Mouse (Mus musculus) kidney, adult 18-20 months (tissue): ENCODE data around the gene Pknox2.

Source experiments
- DNase-seq: peaks from one replicate; pipeline ENCODE4 v3.0.0; 2021

The Pknox2 gene

DNA sequence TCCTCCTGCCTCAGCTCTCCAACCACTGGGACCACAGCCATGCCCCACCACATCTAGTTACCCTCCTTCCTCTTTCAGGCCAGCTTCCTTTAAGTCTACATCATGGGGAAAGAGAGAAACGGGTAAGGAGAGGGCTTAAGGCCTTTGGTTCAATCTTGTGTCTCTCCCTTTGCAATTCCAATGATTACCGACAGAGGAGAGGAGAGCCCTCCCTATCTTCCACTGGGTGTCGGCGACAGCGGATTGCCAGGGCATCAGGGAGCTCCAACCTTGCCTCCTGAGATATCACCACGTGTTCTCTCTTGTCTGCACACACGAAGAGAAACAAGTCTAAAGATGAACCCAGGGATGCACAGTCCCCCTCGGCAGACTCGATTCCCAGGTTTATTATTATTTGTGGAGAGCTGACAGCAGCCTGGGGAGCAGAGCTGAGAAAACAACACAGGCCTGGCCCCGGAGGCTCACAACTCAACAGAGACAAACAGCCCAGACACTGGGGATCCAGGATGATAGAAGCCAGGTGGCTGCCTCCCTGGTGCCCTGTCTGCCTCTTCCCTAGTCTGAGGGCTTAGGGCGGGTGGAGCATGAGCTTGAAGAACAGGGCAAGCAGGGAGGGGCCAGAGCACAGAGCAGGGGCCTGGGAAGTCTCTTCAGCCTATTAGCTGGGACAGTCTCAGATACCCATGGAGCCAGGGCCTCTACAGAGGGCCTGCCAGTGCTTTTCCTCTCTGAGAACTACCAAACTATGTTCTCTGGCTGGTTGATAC, 170.4 kb downstream of the Pknox2 start:
- no peak for DNase-seq

DNA sequence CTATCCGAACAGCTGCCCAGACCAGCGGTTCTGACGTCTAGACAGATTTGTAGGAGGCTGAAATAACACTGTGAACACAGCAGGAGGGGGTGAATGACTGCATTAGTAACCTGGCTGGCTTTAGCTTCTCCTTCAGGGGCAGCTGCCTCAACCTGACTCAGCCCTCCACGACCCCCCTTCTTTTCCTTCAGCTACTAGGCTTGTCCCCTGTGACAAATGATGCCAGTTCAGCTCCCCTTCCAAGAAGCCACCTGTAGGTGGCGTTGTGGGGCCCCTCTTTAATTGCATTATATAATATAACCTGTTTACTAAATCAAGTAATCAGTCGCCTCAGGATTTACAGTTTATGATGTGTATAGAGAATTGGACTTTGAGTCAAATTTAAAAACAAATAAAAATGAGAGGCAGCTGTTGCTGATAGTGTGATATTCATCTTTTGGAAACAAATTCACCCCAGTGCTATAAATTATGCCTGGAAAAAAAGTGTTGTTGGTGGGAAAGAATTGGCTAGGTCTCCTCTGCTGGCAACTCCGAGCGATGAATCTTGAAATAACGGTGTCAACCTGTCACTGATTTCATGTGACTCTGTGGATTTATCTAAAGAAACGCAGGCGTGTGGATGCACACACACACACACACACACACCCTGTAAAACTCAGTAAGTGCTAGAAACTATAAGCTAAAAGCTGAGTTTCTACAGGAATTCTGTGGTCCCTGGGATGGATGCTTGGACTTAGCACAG, 173.6 kb downstream of the Pknox2 start:
- DNase-seq, result no peak

DNA sequence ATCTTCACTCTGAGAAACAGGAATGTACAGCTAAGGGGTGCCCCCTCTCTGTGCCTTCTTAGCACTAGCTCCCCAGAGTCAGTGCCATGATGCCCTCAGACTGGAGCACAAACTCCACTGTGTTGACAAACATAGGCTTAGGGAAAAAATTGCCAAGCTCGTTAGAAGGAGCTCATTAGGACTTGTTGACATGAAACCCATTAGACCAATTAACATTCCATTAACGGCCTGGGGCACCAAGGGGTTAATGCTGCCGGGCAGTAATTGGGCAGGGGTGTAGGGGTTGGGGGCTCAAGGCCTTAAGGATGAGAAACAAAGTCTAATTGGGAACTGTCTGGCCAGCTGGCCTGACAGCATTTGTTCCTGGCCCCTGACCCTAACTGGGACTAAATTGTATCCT, 175.1 kb downstream of the Pknox2 start:
- no peak for DNase-seq

DNA sequence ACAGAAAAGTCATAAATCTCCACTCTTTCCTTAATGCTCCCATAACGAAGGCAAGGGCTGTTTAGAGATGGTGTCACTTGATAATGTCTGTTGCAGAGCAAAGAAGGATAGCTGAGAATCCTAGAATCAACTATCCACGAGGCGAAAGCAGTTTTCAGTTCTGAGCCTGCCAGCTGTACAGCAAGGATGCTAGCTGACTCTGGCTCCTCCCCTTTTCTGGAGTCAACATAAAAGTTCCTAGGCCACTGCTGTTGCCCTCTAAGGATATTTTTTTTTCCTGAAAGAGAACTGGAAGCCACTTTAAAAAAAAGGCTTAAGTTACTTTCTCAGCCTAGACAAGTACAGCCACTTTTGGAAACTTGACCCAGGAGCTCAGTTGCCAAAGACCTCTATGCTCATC, 176.1 kb downstream of the Pknox2 start:
- DNase-seq, result no peak

DNA sequence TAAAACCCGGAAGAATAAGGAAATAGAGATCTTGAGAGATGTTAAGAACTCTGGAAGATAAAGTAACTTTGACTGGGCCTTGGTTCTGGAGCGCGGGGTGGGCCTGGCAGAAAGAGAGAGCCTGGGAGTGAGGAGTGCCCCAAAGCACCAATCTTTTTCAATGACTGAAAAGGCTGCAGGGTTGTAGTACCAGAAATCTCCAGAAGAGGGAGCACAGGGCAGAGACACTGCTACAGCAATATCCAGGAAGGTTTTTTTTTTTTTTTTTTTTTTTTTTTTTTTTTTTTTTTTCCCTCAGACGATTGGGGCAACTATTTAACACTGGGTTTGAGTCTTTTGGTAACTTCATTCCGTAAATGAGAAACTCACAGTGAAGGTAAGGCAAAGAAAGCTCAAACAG, 176.6 kb downstream of the Pknox2 start:
- peak; percentile 77 for DNase-seq

DNA sequence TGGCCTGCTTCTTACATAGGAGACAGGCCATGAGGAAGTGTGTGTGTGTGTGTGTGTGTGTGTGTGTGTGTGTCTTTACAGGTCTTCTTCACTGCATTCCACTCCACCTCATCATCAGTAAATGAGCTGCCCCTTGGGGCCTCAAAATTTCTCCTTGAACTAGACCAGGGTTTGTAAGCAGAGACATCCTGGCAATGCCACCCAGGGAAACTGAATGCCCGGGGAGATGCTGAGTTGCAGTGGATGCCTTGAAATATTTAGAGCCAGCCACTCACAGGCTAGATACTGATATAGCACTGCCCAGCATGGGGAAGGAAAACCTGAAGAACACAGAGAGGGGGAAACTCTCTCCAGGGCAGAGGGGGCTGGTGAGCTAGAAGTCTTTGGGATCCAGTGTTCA, 178.1 kb downstream of the Pknox2 start:
- no peak for DNase-seq

DNA sequence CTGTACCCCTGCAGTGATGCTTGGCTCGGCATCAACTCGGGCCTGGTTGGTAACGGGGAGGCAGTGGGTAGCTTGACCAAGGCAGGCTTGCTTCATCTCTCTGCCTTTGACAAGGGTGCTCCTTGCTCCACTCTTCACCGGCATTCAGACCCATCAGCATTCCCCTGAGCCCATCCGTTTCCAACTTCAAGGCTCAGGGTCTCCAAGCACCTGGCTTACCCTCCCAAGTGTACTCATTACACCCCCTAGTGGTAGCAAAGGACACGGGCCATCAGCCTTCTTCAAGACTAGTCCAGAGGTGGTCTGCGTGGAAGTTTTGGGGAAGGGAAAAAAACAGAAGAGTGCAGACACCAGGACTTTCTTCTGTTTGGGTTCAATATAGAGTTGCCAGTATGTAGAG, 178.5 kb downstream of the Pknox2 start:
- DNase-seq, result peak; percentile 21

DNA sequence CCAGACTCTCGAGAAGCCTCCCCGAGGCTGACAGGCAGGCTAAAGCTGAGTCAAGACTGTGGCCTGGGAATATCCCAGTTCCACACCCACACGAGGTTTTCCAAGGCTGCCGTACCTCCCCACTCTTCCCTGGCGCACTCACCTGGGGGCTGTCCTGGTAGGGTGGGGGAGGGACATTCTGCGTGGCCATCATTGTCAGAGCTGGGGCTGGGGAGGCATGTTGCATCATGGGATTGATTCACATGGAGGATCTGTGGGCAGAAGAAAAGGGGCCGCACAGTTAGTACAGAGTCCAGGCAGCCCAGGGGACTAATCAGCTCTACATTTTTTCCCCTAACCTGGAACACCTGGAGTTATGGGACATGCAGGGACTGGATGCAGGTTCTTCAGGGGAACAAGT, 179.0 kb downstream of the Pknox2 start:
- no peak for DNase-seq

DNA sequence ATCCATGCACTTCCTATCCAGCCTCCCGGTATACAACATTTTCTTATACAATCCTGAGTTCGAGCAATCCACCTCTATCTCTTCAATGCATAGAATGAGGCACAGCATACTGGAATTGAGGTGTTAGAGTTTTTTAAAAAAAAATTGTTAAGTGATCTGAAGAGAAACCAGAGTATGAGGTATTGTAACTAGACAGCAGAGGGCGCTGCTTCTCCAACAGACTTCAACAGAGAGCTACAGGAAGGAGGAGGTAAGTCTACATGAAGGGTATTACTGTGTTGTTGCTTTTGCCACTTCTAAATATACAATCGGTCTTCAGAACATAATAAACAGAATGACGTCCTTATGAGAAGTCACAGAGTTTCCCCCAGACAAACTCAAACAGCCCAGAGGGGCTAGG, 181.5 kb downstream of the Pknox2 start:
- DNase-seq, result no peak

DNA sequence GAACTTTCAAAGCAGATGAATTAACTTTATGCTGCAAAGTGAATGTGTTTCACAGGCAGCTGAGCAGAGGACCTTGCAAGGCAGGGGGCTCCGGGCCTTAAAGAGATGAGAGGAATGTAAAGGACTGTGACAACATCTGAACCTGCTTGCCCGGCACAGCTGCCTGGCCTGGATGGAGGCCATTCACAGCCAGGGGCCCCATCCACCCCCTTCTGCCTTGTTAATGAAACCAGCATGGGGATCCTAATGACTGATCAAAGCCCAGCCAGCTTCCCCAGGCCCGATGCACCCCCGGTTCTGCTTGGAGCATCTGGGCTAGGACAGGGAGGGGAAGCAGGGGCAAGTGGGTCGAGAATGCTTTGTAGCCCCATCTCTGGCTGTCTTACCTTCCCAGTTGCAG, 183.0 kb downstream of the Pknox2 start:
- no peak for DNase-seq

DNA sequence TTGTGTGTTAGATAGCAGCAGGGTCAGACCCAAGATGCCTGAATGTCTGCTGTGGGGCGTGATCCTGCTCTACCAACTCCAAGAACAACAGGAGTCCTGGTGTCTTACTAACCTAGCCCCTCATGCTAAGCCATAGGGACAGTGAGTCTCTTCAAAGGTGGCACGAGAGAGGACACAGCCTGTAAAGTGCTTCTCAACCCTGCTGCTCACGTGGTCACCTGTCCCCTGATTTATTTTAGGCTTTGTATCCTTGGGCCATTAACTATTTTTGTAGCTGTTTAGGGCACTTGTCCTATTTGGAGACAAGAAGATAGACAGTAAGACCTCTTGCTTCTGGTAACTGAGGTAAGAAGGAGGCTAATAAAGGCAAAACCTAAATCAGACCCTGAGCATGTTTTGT, 183.7 kb downstream of the Pknox2 start:
- no peak for DNase-seq

DNA sequence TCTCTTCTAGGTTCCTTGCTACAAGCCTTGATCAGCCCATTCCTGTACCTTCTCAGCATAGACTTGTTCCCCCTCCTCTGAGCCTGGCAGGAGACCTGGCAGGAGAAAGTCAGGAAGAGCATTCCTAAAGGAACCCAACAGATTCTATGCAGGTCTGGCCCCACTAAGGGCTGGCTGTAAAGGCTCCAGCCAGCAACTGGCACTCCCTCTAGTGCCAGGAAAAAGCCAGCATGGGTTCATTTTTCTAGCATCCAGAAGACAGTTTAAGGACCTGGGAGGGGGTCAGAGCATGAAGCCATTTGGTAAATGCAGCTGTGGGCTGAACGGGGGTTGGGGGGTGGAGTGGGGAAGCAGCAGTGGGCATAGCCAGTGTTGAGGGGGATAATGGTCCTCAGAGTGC, 185.3 kb downstream of the Pknox2 start:
- no peak for DNase-seq

DNA sequence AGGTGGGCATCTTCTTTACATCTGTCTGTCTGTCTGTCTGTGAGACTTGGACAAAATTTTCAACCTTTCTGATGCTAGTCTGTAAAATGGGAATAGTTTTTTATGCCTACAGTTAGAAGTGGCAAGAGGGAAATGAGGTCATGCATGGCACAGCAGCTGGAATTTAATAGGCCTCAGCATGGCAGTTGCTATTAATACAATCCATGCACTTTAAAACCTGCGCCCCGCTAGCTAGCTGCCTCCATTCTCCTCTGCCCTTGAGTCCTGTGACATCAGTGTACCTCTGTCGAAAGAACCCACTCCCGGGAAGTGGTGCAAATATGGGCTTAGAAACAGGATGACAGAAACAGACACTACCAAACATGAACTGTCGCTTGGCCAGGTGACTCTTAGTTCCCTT, 186.1 kb downstream of the Pknox2 start:
- no peak for DNase-seq

DNA sequence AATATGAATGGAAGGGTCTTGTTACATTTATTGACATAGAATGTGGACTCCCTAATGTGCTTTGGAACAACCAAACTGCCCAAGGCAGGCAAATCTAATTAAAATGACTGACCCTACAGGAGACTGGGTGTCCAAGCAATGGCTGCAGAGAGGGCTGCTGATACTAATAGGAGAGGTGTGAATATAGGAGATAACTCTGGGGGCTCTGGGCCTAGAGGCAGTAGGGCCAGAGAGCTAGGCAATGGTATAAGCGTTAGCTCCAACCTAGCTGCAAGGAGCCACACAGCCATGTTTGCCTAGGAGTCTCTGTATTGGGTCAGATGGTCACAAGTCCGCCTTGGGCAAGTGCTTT, 196.1 kb downstream of the Pknox2 start:
- no peak for DNase-seq

DNA sequence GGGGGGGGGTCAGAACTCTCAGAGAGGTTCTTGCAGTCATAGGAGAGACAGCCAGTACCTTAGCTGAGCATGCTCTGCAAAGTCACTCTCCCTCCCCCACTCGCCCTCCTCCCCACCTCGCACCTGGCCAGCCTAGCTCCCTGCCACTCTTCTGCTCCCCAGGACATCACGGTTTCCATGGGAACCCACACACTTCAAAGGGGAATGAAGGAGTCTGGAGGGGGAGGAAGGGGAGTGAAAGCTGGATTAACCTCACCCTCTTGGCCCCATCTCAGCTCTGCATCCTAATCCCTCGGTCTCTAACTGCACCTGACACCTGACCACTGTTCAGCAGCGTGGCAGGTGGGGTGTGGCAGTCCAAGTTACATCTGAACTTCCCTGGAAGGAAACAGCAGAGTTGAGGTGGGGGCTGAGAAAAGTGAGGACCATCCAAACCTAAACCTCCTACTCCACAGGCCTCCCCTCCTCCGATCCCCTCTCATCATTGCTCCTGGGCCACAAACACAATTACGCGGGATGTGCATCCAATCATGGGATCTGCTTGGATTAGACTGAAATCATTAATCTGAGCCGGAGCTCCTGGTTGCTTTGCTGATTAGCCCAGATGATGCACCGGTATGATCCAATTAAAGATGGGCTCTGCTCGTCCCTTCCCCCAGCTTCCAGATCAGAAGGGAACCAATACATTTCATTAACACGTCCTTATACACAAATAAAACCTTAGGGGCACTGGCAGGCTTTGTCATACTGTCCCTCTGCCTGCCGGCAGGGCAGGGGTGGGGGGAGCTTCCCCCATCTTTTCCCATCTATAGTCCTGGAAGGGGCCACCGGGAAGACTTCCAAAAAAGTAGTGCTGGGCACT, 196.7 kb downstream of the Pknox2 start:
- DNase-seq, result no peak

DNA sequence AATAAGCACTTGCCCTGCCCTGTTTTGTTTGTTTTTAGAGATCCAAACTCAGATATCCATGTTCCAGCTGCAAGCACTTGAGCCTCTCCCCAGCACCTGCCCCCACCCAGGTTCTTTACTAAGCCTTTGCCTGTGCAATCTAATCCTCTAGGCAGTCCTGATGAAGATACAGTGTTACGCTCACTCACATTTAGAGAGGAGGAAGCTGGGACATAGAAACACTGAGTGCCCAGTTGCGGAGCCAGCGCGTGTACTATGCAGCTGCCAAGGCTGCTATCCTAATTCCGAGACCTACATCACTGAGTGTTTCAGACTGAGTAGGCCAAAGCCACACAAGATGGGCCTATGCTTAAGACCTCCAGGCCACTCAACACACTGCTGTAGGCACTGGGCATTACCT, 199.0 kb downstream of the Pknox2 start:
- no peak for DNase-seq

DNA sequence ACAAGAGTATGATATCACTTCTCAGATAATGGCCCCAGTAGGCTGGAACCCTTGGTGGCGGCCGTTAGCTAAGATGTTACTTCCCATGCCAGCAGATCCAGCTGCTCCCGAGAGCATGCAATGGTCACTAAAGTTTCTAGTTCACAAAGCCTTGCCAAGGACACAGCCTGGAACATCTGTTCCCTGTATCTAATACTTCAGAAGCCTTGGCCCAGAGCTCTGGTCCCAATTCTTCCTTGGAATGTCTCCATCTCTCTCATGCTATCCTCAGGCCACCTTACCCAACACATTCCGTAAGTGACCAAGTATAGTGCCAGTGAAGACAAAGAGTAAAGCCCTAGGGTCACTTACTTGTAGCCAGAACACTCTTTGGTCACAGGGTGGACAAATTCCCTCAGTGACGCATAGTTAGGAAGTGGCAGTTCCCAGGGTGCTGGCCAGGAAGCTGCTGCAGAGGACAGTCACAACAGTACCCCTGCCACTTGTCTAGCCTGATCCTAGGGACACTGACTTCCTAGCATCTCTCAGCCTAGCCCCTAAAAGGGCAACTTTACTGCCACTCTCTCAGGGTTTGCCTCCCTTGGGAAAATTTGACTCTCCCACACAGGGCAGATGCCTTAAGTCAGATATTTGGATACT, 200.0 kb downstream of the Pknox2 start:
- DNase-seq, result no peak

DNA sequence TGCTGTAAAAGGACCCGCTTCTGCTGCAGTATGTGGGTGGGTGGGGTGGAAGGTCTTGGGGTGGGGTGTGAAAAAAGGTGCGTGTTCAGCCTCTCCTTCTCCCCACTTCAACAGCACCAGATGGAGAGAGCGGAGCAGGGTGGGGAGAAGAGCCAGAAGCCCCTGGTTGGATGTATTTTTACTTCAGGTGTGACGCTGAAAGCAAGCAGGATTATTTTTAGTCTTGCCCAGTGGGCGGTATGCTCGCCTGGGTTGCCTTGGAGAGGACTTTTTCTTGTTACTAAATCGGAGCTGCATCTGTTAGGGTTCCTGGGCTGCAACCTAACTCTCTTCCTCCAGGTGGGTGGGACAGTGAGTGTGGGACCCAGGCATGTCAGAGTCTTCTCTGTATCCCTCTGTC, 202.4 kb downstream of the Pknox2 start:
- DNase-seq, result no peak

DNA sequence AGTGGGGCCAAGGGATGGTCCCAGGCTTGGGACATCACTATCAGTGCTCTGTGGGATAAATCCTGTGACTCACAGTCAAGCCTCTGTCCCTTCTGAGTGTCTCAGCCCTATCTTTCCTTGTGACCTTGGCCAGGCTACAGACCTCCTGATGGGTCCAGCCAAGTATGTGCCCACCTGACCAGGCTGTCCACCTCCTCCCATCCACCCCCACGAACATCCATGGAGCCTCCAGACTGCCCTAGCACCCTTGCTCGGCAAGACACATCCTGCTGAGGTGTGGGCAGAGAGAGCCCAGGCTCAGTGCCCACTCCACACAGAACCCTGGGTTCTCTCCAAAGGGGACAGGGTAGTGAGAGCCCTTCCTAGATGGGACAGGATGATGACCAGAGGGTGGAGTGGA, 204.6 kb downstream of the Pknox2 start:
- no peak for DNase-seq

DNA sequence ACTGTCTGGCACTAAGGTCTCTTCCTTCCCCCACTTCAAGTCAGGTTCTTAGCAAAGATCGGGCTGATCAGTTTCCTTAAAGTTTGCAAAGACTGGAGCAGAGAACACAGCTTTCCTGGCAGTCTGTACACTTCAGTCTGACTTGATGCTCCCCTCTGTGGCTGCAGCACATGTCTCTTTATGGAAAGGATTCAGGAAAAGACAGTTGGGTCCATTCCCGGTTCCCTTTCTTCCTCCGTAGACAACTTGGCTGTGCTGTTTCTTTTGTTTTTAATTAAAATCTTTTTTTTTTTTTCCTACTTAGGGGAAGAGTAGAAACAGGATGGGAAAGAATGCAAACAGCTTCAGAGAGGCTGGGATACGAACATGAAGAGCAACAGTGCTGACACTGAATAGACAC, 205.1 kb downstream of the Pknox2 start:
- no peak for DNase-seq

DNA sequence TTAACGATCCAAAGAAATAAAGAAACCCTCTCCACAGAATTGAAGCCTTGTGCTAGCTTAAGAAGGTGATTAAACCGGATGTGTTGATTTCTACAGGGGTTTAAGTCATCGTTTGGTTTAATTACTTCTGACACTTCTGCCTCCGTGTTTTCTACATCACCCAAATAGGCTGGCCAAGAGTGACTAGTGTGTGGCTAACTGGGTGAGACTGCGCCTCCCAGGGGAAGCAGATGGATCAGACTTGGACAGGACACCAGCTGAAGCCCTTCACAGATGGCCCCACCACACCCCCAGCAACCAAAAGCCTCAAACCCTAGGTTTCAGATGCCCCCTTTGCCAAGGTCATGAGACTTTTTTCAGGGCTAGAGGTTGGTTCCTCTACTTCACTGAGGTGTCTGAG, 205.6 kb downstream of the Pknox2 start:
- DNase-seq, result no peak

DNA sequence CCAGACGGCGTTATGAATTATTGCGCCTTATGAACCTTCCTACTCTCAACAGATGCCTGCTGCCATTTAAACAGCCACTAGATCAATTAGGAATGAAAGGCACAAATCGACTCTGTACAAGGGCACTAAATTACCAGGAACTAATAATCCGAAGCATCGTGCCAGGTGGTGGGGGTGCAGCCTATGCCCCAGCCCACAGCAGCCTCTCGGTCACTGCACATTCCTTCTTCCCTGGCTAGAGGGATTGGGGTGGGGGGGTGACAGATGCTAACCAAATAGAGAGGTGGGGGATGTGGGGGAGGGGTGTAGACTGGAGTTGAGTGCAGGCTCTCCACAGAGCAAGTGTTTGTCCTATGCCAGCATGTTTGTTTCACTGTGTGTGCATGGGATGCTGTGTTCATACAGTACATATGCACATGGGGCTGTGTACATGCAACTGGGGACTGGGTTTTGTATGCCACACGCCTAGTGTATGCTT, 208.6 kb downstream of the Pknox2 start:
- DNase-seq, result no peak

DNA sequence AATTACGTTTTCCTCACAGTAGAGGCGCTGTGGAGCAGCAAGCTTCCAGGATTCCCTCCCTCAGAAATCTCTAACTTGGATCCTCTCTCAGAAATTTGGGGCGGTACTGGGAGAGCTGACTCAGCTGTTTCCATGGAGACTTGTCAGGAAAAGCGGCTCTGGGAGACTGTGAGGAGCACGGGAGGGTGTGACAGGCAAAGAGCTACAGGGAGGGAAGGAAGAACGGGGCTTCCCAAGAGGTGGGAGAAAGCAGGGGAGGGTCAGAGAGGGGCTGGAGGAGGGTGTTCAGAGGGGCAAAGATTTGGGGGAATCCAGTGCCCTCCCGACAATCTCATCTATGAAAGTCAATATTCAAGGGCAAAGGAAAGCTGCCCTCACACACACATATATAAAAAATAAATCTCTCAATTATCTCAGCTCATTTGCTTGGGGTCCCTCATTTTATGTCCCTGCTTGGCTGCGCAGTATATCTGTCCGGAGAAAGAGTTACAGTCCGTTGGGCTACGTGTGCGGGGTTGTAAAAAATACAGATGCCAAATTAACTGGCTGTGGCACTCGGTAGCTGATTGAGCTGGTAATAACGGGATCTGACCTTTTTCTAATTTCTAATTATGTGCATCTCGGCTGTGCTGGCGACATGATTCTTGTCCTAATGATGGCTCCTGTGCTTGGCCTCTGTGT, 213.3 kb downstream of the Pknox2 start:
- peak; percentile 25 for DNase-seq
